Mouse (Mus musculus) stomach, postnatal 0 days (tissue): ENCODE measurements at regions not wholly inside any gene's neighbourhood (a gene's known extent, or its start where the extent isn't known, plus 50 kb on each side); places are given as distances from the start of the nearest gene placed in this dataset.

Source experiments
- ATAC-seq: fragments of 200-750 bp; cut with Nextera tagmentation; 2 replicates; pipeline ENCODE4 v1.8.0; 2017; ENCODE audit not compliant: low FRiP score, low TSS enrichment
- DNase-seq: peaks from one replicate; pipeline ENCODE4 v3.0.0-alpha.2; 2016; ENCODE audit warnings: low spot score
- H3K27ac ChIP-seq: fragments of 300-500 bp; sonication (generic); replicated peaks from 2 replicates; pipeline ENCODE4 v1.5.1; 2014; ENCODE audit warnings: mild to moderate bottlenecking, control low read depth
- H3K27me3 ChIP-seq: fragments of 300-500 bp; sonication (generic); 2 replicates; pipeline ENCODE4 v1.6.1; 2014; ENCODE audit warnings: low read length; ENCODE audit not compliant: control insufficient read depth, insufficient read depth
- H3K36me3 ChIP-seq: fragments of 300-500 bp; sonication (generic); 2 replicates; pipeline ENCODE4 v1.6.1; 2014; ENCODE audit warnings: low read length, mixed read lengths; ENCODE audit not compliant: control insufficient read depth, insufficient read depth
- H3K4me1 ChIP-seq: fragments of 300-500 bp; sonication (generic); replicated peaks from 2 replicates; pipeline ENCODE4 v1.6.1; 2014; ENCODE audit warnings: antibody characterized with exemption; ENCODE audit not compliant: control insufficient read depth, insufficient read depth
- H3K4me2 ChIP-seq: fragments of 300-500 bp; sonication (generic); replicated peaks from 2 replicates; pipeline ENCODE4 v1.6.1; 2014; ENCODE audit warnings: low read depth, mild to moderate bottlenecking, control low read depth, moderate library complexity
- H3K4me3 ChIP-seq: fragments of 300-500 bp; sonication (generic); 2 replicates; pipeline ENCODE4 v1.5.1; 2014; ENCODE audit warnings: low read depth, low read length, control low read depth
- H3K9ac ChIP-seq: fragments of 300-500 bp; sonication (generic); 2 replicates; pipeline ENCODE4 v1.6.1; 2014; ENCODE audit warnings: mild to moderate bottlenecking, low read length, control low read depth, mixed read lengths
- H3K9me3 ChIP-seq: fragments of 300-500 bp; sonication (generic); 2 replicates; pipeline ENCODE4 v1.6.1; 2016; ENCODE audit warnings: low read length; ENCODE audit not compliant: control insufficient read depth
- CTCF ChIP-seq: IDR thresholded peaks from 2 replicates; pipeline ENCODE4 v1.5.1; 2016; ENCODE audit warnings: antibody characterized with exemption, low read depth, mild to moderate bottlenecking, moderate library complexity
- EP300 ChIP-seq: optimal IDR thresholded peaks from 2 replicates; pipeline ENCODE3; 2016; ENCODE audit warnings: antibody characterized with exemption
- WGBS: fragments of 180-500 bp; shearing (Covaris S2); extraction: QIAGEN DNeasy Blood & Tissue Kit; methylation state at CpG from one replicate; pipeline ENCODE4 v1.1.7; 2014; 5-methylcytosine and 5-hydroxymethylcytosine counted together

DNA sequence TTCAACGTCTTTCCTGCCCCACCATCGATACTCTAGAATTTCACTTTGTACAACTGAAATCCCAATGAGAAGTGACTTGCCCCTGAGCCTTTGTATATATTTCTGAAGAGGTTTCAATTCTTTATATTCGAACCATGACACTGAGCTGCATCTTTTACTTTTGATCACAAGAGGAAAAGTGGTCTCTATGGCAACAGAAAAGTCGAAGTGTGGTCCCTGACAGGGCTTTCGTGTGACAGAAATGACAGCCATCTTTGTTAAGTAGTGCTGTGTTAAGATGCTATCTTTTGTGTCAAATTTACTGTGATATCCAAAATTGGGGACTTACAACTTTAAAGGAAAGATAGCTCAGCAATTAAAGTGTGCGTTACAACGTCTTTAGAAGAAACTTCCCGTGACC is 412.1 kb upstream of the Itga1 start:
- ATAC-seq (no peak), DNase-seq (no peak)
- H3K36me3 ChIP-seq, result no peaks in the 10 kb centered on the region
- no peaks in the 10 kb centered on the region for H3K4me1 ChIP-seq
- H3K9ac ChIP-seq, result no peak overlapping the region
- no peaks in the 10 kb centered on the region for H3K27me3 ChIP-seq
- TF ChIP-seq CTCF, result no peak
- TF ChIP-seq EP300, result no peak
- H3K27ac ChIP-seq, result no peak overlapping the region
- H3K4me2 ChIP-seq, result no peak overlapping the region
- H3K9me3 ChIP-seq, result no peaks in the 10 kb centered on the region
- no peak overlapping the region for H3K4me3 ChIP-seq
- 70% methylated on average over 8 of the region's 8 CpGs for WGBS

DNA sequence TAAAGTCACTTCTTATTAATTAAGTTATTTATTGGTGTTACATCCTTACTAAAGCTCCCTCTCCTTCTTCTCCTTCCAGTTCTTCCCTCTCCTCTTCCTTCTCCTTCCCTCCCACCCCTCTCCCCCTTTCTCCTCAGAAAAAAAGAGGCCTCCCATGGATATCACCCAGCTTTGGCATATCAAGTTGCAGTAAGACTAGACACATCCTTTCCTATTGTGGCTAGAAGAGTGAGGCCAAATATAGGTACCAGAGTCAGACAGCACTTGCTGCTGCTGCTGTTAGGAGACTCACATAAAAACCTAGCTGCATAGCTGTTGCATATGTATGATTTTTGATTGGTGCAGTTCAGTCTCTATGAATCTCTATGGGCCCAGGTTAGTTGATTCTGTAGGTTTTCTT is 410.4 kb upstream of the Itga1 start:
- H3K27ac ChIP-seq, result no peak overlapping the region
- ATAC-seq, result no peak
- H3K27me3 ChIP-seq, result no peaks in the 10 kb centered on the region
- no peaks in the 10 kb centered on the region for H3K4me1 ChIP-seq
- no peak overlapping the region for H3K9ac ChIP-seq
- H3K4me2 ChIP-seq, result no peak overlapping the region
- DNase-seq, result no peak
- H3K9me3 ChIP-seq, result no peaks in the 10 kb centered on the region
- no peaks in the 10 kb centered on the region for H3K36me3 ChIP-seq
- no peak for TF ChIP-seq EP300
- H3K4me3 ChIP-seq, result no peak overlapping the region

DNA sequence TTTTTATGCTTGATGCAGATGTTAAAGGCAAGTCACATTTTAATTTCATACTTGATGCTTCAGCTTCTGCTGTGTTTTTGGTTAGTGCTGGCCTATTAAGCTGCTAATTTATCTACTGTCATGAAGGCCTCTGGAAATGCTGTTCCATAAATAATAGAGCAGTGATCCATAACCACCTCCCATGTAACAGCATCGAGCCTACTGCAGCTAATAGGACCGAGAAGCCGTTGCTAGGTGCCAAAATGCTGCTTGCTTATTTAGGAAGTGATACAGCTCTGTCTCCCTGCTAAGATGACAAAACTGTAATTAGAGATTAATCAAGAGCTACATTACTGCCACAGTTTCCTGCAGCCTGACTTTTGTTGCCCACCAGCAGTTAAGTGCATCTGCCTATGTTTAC is 406.9 kb upstream of the Itga1 start:
- TF ChIP-seq CTCF (no peak), EP300 (no peak)
- Histone ChIP-seq H3K4me2 (no peak overlapping the region), H3K27me3 (no peaks in the 10 kb centered on the region), H3K27ac (no peak overlapping the region), H3K4me3 (no peak overlapping the region), H3K9me3 (no peaks in the 10 kb centered on the region), H3K36me3 (no peaks in the 10 kb centered on the region), H3K9ac (no peak overlapping the region), H3K4me1 (no peaks in the 10 kb centered on the region)
- ATAC-seq (no peak), DNase-seq (no peak)
- WGBS, result 59% methylated on average over 3 of the region's 3 CpGs

DNA sequence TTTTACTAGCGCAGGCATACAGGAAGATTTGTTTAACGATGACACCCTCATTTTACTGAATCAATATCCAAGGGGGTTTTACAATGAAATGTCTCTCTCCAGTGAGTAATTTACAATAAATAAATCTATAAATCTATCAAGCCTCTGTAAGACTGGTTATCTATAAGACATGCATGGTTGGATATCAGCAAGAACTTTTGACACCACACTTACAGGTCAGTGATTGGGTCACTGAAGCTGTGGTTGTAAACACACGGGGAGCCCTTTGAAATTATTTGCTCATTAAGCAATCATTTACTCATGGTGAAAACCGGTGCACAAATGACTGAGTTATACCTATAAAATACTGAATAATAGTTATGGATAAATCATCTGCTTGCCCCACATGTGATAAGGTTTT is 392.6 kb upstream of the Itga1 start:
- no peaks in the 10 kb centered on the region for H3K27me3 ChIP-seq
- H3K4me1 ChIP-seq, result no peaks in the 10 kb centered on the region
- no peaks in the 10 kb centered on the region for H3K36me3 ChIP-seq
- TF ChIP-seq EP300 (no peak), CTCF (no peak)
- no peak overlapping the region for H3K4me3 ChIP-seq
- H3K9ac ChIP-seq, result no peak overlapping the region
- WGBS, result 62% methylated on average over 4 of the region's 4 CpGs
- no peak overlapping the region for H3K27ac ChIP-seq
- no peak overlapping the region for H3K4me2 ChIP-seq
- ATAC-seq (no peak), DNase-seq (no peak)
- H3K9me3 ChIP-seq, result no peaks in the 10 kb centered on the region

DNA sequence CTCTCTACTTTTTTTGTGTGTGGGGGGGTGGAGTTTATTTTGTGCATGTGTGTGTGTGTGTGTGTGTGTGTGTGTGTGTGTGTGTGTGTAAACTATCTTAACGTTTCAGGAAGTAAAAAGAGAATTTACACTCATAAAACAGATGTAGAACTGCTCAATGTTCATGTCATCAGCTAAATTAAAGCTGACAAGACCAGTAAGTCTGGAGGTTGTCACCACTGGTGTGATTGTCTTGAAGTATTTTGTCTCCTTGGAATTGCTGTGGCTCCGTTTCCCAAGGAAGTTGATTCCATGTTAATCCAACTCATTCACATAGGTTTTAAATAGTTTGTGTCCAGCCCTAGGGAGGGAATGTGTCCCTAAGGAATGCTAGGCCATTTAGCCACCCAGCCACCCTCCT is 374.1 kb upstream of the Itga1 start:
- Histone ChIP-seq H3K4me3 (no peak overlapping the region), H3K27ac (no peak overlapping the region), H3K27me3 (no peaks in the 10 kb centered on the region), H3K4me2 (no peak overlapping the region), H3K36me3 (no peaks in the 10 kb centered on the region), H3K4me1 (no peaks in the 10 kb centered on the region), H3K9ac (no peak overlapping the region), H3K9me3 (no peaks in the 10 kb centered on the region)
- WGBS, result 42% methylated on average over 2 of the region's 2 CpGs
- DNase-seq, result no peak
- TF ChIP-seq EP300 (no peak), CTCF (no peak)
- ATAC-seq, result no peak

DNA sequence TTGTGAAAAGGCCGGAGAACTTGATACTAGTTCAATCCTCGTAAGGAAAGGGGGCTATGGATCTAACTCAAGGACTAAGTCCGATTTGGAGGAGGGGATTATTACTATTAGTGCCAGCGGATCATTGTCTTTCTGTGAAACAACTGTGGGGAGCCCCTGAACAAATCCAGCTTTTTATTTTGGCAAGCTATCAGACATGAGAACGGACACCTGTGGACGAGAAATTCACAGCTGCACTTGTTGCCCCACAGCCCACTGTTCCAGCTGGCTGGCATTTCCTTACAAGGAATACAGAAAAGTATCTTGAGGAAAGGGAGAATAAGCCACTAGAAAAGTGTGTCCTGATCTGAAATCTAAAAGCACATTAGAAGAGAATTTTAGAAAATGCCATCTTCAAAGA is 363.9 kb upstream of the Itga1 start:
- no peak for ATAC-seq
- WGBS, result 76% methylated on average over 6 of the region's 6 CpGs

DNA sequence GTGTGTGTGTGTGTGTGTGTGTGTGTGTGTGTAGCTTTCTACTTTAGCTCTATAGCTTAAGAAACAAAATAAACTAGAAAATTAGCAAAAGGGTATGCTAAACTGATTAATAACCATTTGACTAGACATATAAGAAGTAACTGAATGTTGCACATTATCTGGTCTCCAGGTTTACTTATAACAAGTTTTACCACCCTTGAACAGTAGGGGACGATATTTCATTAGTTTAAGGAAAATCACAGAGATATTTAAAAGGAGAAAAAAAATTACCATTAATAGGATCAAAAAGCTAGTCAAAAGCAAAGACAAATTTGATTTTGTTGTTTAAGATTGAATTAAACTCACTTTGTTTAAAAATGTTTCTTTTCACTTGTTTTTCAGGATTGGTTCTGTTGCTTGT is 349.5 kb upstream of the Itga1 start:
- no peaks in the 10 kb centered on the region for H3K27me3 ChIP-seq
- H3K4me1 ChIP-seq, result no peaks in the 10 kb centered on the region
- no peak overlapping the region for H3K9ac ChIP-seq
- no peak overlapping the region for H3K4me2 ChIP-seq
- peak; percentile 82 for TF ChIP-seq CTCF
- no peak for TF ChIP-seq EP300
- H3K27ac ChIP-seq, result no peak overlapping the region
- ATAC-seq (no peak), DNase-seq (no peak)
- H3K4me3 ChIP-seq, result no peak overlapping the region
- no peaks in the 10 kb centered on the region for H3K36me3 ChIP-seq
- no peaks in the 10 kb centered on the region for H3K9me3 ChIP-seq
- WGBS, result 15% methylated on average over 1 of the region's 1 CpGs

More for the DNA sequence above, 363.9 kb upstream of the Itga1 start:
- Histone ChIP-seq H3K4me1 (no peaks in the 10 kb centered on the region), H3K27ac (no peak overlapping the region), H3K27me3 (no peaks in the 10 kb centered on the region), H3K4me3 (no peak overlapping the region), H3K4me2 (no peak overlapping the region), H3K9ac (no peak overlapping the region), H3K9me3 (no peaks in the 10 kb centered on the region), H3K36me3 (no peaks in the 10 kb centered on the region)
- TF ChIP-seq CTCF (no peak), EP300 (no peak)
- no peak for DNase-seq
